16 mouse cellular contexts compared by ENCODE assay signal in the genomic region with DNA sequence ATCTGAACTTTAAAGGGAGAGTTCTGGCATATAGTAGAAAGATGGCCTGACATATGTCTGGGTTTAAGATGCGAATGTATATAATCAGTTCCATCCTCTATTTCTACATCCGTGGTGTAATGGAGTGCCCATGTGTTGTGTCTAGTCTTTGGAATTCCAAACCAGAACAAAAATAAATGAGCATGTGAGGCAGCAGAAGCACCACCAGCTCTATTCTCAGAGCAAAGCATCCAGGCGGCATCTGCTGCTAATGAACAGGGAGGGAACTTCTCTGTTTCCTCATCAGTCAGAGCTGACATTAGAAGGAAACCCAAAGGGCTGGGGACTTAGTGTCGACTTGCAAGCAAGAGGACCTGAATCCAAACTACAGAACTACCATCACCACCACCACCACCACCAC.
"Had no signal": no experiment of that assay in that cellular context is flagged by ENCODE, and none has a peak within 500 bp of the region (broad histone marks: within the 10 kb centered on the region; RNA-seq: fewer than 3 reads in every experiment).

No protein-coding gene starts in this region.

- H3K4me2 ChIP-seq: liver, embryonic 13.5 days; midbrain, embryonic 12.5 days; midbrain, embryonic 15.5 days; neural tube, embryonic 12.5 days; neural tube, embryonic 15.5 days had no signal

- DNase-seq: kidney, adult 2 months; kidney, postnatal 25 days; liver, embryonic 13.5 days; lung, adult 2 months; lung, postnatal 14 days; lung, postnatal 4 days; right cerebral cortex, adult 18-20 months; right cerebral cortex, postnatal 25 days; thymus, adult 18-20 months; thymus, postnatal 4 days had no signal

- H3K27ac ChIP-seq: kidney, postnatal 0 days; liver, embryonic 13.5 days; midbrain, embryonic 12.5 days; midbrain, embryonic 15.5 days; neural tube, embryonic 12.5 days; neural tube, embryonic 15.5 days had no signal

- H3K36me3 ChIP-seq: liver, embryonic 13.5 days; midbrain, embryonic 12.5 days; midbrain, embryonic 15.5 days; neural tube, embryonic 12.5 days; neural tube, embryonic 15.5 days had no signal

- H3K9ac ChIP-seq: liver, embryonic 13.5 days; midbrain, embryonic 12.5 days; midbrain, embryonic 15.5 days; neural tube, embryonic 12.5 days; neural tube, embryonic 15.5 days had no signal

- H3K27me3 ChIP-seq: liver, embryonic 13.5 days; midbrain, embryonic 12.5 days; midbrain, embryonic 15.5 days; neural tube, embryonic 12.5 days; neural tube, embryonic 15.5 days had no signal

- H3K4me1 ChIP-seq: liver, embryonic 13.5 days had no signal

- H3K9me3 ChIP-seq: liver, embryonic 13.5 days; midbrain, embryonic 12.5 days; midbrain, embryonic 15.5 days; neural tube, embryonic 12.5 days; neural tube, embryonic 15.5 days had no signal

- ATAC-seq: intestine, postnatal 0 days; midbrain, embryonic 15.5 days had no signal

- H3K4me3 ChIP-seq: liver, embryonic 13.5 days; midbrain, embryonic 12.5 days; midbrain, embryonic 15.5 days; neural tube, embryonic 12.5 days; neural tube, embryonic 15.5 days had no signal
